Mouse (Mus musculus): ENCODE results near the gene 0610009B22Rik. TPM values are rescaled to one million over a fixed set of nuclear protein-coding genes. Genes with fewer than 3 reads are reported as not detected.
"Not testable (repeated sequence)": the region's sequence is repeated elsewhere in the genome, so short reads cannot be mapped to it uniquely, and the experiment has no call there.

The 0610009B22Rik gene
- polyA plus RNA-seq (2015; fragmentation: Nextera tagmentation; extraction: Ambion mirVana) = 96.2 and 102 TPM in 2 replicates

DNA sequence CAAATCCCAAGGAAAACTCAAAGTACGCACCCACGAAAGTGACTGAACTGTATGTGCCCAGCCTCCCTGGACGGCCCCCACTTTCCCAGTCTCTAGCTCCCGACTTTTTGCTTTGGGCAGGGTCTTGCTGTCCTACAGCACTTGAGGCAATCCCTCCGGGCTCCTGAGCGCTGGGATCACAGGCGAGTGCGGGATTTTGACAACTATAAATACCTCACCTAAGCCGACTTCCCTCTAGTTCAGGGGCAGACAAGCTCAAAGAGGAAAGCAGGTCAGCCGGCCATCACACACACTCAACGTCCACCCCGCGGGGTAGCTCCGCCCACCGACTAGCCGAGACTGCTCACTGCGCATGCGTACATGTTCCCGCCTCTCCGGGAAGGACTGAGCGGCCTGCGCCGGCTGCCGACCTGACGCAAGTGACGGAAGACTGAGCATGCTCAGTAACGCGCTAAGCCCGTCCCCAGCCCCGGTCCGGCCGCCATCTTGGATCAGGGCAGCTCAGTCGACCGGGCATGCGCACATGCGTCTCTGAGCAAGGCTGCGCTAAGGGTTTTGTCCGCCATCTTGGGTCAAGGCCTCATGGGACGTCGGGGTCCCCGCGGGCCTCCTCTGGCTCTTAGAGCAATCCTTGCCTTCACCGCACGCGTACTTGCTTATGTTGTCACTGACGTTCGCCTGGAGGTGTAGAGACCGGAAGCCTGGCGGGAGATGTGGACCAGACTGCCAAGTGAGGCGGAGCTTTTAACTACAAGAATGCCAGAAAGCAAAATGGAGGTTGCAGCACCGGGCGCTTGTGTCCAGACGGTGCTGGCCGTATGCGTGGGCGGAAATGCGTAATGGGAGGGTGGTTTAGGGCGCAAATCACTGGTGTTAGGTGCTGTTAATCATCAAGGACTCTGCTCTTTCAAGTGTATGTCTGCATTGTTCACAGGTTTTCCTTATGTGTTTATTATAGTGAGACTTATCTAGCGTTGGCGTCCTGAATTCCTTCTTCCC is at the start of gene 0610009B22Rik:
0610009B22Rik (minus strand) TSS at position 545 of the 999 bp plus-strand sequence.
- Histone ChIP-seq H3K9me3 (no peaks in the 10 kb centered on the region), H3K4me2 (replicated peaks) (peak within 1 kb of the TSS; percentile 63), H3K27me3 (no peaks in the 10 kb centered on the region), H3K27ac (replicated peaks) (peak within 1 kb of the TSS; percentile 99), H3K4me3 (peak within 1 kb of the TSS; percentile 60), H3K4me1 (peaks cover 13% of the 10 kb centered on the region), H3K9ac (replicated peaks) (peak within 1 kb of the TSS; percentile 74), H3K36me3 (peaks cover 8% of the 10 kb centered on the region)
- WGBS = under 1% methylated on average over 60 of the region's 60 CpGs
- peak; percentile 99 for ATAC-seq (replicated peaks)

DNA sequence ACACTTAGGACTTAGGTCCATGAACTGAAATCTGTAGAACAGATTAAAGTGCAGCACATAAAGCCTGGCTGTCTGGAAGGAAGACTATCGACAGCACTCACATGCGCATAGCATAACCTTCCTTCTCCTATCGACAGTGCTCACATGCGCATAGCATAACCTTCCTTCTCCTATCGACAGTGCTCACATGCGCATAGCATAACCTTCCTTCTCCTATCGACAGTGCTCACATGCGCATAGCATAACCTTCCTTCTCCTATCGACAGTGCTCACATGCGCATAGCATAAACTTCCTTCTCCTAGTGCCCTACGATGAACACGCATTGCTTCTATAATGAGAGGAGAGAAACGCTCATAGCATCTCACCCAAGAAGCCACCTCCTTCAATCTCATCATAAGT is 45.5 kb upstream of the 0610009B22Rik start:
- not testable (repeated sequence) for H3K4me2 ChIP-seq (replicated peaks); H3K27me3 ChIP-seq

DNA sequence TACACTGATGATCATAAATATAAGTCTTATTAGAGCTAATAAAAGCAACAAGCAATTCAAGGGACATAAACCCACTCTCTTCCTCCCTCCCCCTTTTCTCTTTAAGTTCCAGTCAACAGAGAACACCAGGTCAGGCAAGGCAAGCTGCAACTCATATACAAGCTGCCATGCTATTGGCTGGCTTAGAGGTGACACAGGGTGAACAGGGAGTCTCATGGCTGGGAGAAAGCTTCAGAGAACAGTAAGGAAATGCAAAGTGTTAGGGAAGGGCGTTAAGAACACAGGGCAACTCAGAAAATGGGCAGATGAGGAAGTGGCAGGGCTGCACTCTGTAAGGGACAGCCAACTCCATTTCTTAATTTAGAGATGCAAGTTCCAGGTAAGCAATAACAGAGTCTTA is 44.2 kb upstream of the 0610009B22Rik start:
- Histone ChIP-seq H3K36me3 (peaks cover 38% of the 10 kb centered on the region), H3K4me3 (no peak overlapping the region), H3K27me3 (no peaks in the 10 kb centered on the region), H3K27ac (replicated peaks) (no peak overlapping the region), H3K9me3 (no peaks in the 10 kb centered on the region), H3K9ac (replicated peaks) (no peak overlapping the region), H3K4me1 (no peaks in the 10 kb centered on the region), H3K4me2 (replicated peaks) (no peak overlapping the region)
- ATAC-seq (replicated peaks) = no peak
- 82% methylated on average over 1 of the region's 1 CpGs for WGBS

More for the DNA sequence above, 45.5 kb upstream of the 0610009B22Rik start:
- peaks cover 37% of the 10 kb centered on the region for H3K36me3 ChIP-seq
- not testable (repeated sequence) for H3K27ac ChIP-seq (replicated peaks); H3K9ac ChIP-seq (replicated peaks); H3K9me3 ChIP-seq; ATAC-seq (replicated peaks); H3K4me1 ChIP-seq; H3K4me3 ChIP-seq
- WGBS = 97% methylated on average over 13 of the region's 13 CpGs

GRCm38 (mm10) chr11:51721066-51721465 is 32.4 kb upstream of the 0610009B22Rik start:
- Histone ChIP-seq H3K36me3 (peaks cover 70% of the 10 kb centered on the region), H3K9ac (replicated peaks) (no peak overlapping the region), H3K4me3 (no peak overlapping the region), H3K4me1 (no peaks in the 10 kb centered on the region), H3K27me3 (no peaks in the 10 kb centered on the region), H3K27ac (replicated peaks) (no peak overlapping the region), H3K4me2 (replicated peaks) (no peak overlapping the region), H3K9me3 (no peaks in the 10 kb centered on the region)
- WGBS = 96% methylated on average over 11 of the region's 11 CpGs
- no peak for ATAC-seq (replicated peaks)

- 95% methylated on average over 13 of the region's 13 CpGs for WGBS
- no peak overlapping the region for H3K4me3 ChIP-seq
- H3K36me3 ChIP-seq = peaks cover 77% of the 10 kb centered on the region
- H3K9ac ChIP-seq (replicated peaks) = no peak overlapping the region
- H3K27me3 ChIP-seq = no peaks in the 10 kb centered on the region
- H3K9me3 ChIP-seq = no peaks in the 10 kb centered on the region
- no peaks in the 10 kb centered on the region for H3K4me1 ChIP-seq
- no peak overlapping the region for H3K4me2 ChIP-seq (replicated peaks)
- H3K27ac ChIP-seq (replicated peaks) = no peak overlapping the region
- no peak for ATAC-seq (replicated peaks)
Observed at GRCm38 (mm10) chr11:51707080-51707479, 18.4 kb upstream of the 0610009B22Rik start.

DNA sequence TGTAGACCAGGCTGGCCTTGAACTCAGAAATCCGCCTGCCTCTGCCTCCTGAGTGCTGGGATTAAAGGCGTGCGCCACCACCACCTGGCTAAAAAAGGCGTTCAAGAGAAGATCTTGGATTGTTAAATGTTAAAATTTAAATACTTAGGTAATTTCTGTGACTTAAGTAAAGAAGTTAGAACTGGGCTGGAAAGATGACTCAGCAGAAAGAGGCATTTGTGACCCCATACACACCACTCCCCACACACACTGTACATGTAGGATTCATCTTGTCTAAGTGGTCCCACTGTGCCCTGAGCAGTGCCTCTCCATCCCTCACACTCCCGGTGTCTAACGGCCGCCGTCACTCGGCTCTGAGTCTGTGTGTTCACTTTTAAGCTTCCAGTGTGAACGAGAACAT is 17.8 kb upstream of the 0610009B22Rik start:
- no peaks in the 10 kb centered on the region for H3K9me3 ChIP-seq
- H3K27ac ChIP-seq (replicated peaks) = no peak overlapping the region
- H3K9ac ChIP-seq (replicated peaks) = no peak overlapping the region
- H3K36me3 ChIP-seq = peaks cover 77% of the 10 kb centered on the region
- H3K27me3 ChIP-seq = no peaks in the 10 kb centered on the region
- 95% methylated on average over 10 of the region's 10 CpGs for WGBS
- no peak for ATAC-seq (replicated peaks)
- H3K4me3 ChIP-seq = no peak overlapping the region
- H3K4me1 ChIP-seq = no peaks in the 10 kb centered on the region
- no peak overlapping the region for H3K4me2 ChIP-seq (replicated peaks)

DNA sequence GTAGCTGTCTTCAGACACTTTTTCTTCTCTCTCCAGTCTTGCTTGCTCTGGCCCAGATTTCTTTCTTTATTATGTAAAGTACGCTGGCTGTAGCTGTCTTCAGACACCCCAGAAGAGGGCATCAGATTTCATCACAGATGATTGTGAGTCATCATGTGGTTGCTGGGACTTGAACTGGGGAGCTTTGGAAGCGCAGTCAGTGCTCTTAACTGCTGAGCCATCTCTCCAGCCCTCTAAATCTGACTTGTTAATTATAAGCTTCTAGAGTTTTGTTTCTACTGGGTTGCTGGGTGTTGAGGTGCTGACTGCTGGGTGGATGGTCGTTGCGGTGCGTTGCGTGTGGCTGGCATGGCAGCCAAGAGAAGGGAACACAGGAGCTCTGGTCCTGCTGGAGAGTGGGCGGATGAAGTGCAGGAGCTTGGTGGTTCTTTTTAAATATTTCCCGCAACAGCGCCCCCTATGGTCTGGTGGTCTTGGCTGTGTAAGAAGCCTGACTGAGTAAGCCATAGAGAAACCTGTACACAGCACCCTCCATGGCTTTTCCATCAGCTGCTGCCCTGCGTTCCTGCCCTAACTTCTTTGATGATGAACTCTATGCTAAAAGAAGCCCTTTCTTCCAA is 14.8 kb upstream of the 0610009B22Rik start:
- no peak overlapping the region for H3K27ac ChIP-seq (replicated peaks)
- 66% methylated on average over 10 of the region's 10 CpGs for WGBS
- no peaks in the 10 kb centered on the region for H3K9me3 ChIP-seq
- no peaks in the 10 kb centered on the region for H3K4me1 ChIP-seq
- no peak overlapping the region for H3K9ac ChIP-seq (replicated peaks)
- no peak overlapping the region for H3K4me3 ChIP-seq
- no peak for ATAC-seq (replicated peaks)
- H3K27me3 ChIP-seq = no peaks in the 10 kb centered on the region
- no peak overlapping the region for H3K4me2 ChIP-seq (replicated peaks)
- peaks cover 82% of the 10 kb centered on the region for H3K36me3 ChIP-seq

DNA sequence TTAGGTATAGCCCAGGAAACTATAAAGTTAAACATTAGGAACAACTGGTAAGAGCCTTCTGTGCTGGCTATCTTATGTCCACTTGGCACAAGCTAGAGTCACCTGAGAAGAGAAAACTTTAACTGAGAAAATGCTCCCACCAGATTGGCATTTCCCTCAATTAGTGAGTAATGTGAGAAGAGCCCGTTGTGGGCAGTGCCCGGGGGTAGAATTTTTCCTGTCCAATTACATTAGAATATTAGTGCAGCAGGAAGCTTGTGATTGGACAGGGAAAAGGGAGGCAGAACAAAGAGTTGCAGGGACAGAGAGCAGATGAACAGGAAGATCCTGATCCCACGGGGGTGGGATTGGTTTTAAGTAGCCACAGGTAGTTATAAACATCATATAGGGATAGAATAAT is 14.2 kb upstream of the 0610009B22Rik start:
- no peak for ATAC-seq (replicated peaks)

DNA sequence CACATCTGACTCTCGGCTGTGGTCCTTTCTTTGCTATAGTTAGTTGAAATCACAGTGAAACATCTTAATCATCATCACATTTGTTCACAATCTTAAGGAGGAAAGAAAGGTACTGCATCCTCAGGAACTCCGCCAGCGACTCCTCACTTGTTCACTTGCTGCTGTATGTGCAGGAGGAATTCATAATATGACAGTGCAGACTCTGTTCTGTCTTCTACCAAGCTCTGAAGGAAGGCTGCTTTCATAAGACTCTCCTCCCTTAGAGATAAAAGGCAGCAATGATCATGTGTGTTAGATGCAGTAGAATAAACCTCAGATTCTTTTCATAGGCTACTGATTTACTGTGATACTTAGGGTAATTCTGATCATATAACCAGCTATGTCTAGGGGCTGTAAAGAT is 6.3 kb upstream of the 0610009B22Rik start:
- peaks cover 38% of the 10 kb centered on the region for H3K36me3 ChIP-seq

More for the DNA sequence above, 14.2 kb upstream of the 0610009B22Rik start:
- Histone ChIP-seq H3K4me1 (no peaks in the 10 kb centered on the region), H3K4me2 (replicated peaks) (no peak overlapping the region), H3K9ac (replicated peaks) (no peak overlapping the region), H3K27me3 (no peaks in the 10 kb centered on the region), H3K36me3 (peaks cover 81% of the 10 kb centered on the region), H3K9me3 (no peaks in the 10 kb centered on the region), H3K4me3 (no peak overlapping the region), H3K27ac (replicated peaks) (no peak overlapping the region)
- WGBS = 70% methylated on average over 3 of the region's 3 CpGs

GRCm38 (mm10) chr11:51690597-51690996 is 1.9 kb upstream of the 0610009B22Rik start:
- not testable (repeated sequence) for ATAC-seq (replicated peaks); H3K4me2 ChIP-seq (replicated peaks); H3K9ac ChIP-seq (replicated peaks); H3K4me3 ChIP-seq; H3K9me3 ChIP-seq; H3K27ac ChIP-seq (replicated peaks); H3K27me3 ChIP-seq; H3K36me3 ChIP-seq
- H3K4me1 ChIP-seq = peaks cover 13% of the 10 kb centered on the region
- WGBS = 82% methylated on average over 3 of the region's 3 CpGs

More for the DNA sequence above, 6.3 kb upstream of the 0610009B22Rik start:
- H3K4me1 ChIP-seq = no peaks in the 10 kb centered on the region
- no peak for ATAC-seq (replicated peaks)
- no peaks in the 10 kb centered on the region for H3K27me3 ChIP-seq
- no peak overlapping the region for H3K27ac ChIP-seq (replicated peaks)
- H3K4me2 ChIP-seq (replicated peaks) = no peak overlapping the region
- H3K9me3 ChIP-seq = no peaks in the 10 kb centered on the region
- H3K9ac ChIP-seq (replicated peaks) = no peak overlapping the region
- WGBS = 96% methylated on average over 3 of the region's 3 CpGs
- H3K4me3 ChIP-seq = no peak overlapping the region

- Histone ChIP-seq H3K4me2 (replicated peaks) (peak overlapping the region; percentile 63), H3K4me3 (peak overlapping the region; percentile 60), H3K4me1 (peaks cover 13% of the 10 kb centered on the region), H3K27ac (replicated peaks) (peak overlapping the region; percentile 99), H3K27me3 (no peaks in the 10 kb centered on the region), H3K9me3 (no peaks in the 10 kb centered on the region), H3K9ac (replicated peaks) (peak overlapping the region; percentile 74), H3K36me3 (peaks cover 8% of the 10 kb centered on the region)
- ATAC-seq (replicated peaks) = no peak
- WGBS = 22% methylated on average over 6 of the region's 6 CpGs
Observed at GRCm38 (mm10) chr11:51689343-51689742, 669 bp upstream of the 0610009B22Rik start.

DNA sequence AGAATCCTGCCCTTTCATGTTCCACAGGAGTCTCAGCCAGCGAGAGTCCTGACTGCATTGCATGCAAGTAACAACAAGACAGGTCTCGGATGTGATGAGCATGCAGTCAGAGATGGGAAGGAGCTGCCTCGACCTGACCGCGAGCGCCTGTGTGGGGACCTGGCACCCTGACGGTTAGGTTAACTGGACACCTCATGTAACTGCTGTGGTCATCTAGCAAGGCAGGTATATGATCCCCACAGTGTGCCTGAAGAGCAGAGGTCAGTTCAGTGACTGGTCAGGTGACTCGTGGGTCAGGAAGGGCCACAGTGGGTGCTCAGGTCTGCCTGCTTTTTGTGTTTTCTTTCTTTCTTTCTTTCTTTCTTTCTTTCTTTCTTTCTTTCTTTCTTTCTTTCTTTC is 6.7 kb downstream of the 0610009B22Rik start:
- peaks cover 8% of the 10 kb centered on the region for H3K36me3 ChIP-seq
- no peak for ATAC-seq (replicated peaks)
- no peaks in the 10 kb centered on the region for H3K9me3 ChIP-seq
- H3K4me1 ChIP-seq = no peaks in the 10 kb centered on the region
- H3K27me3 ChIP-seq = no peaks in the 10 kb centered on the region
- no peak overlapping the region for H3K4me3 ChIP-seq
- 46% methylated on average over 8 of the region's 8 CpGs for WGBS
- no peak overlapping the region for H3K9ac ChIP-seq (replicated peaks)
- H3K4me2 ChIP-seq (replicated peaks) = no peak overlapping the region
- no peak overlapping the region for H3K27ac ChIP-seq (replicated peaks)

Measured in forebrain, embryonic 15.5 days (tissue).